Mouse (Mus musculus) cortical plate, adult 2 months (tissue): Measurements from ENCODE around the gene Saa4.

Experiments
- CTCF ChIP-seq: fragments of 200-500 bp; IDR thresholded peaks from 2 replicates; pipeline ENCODE4 v1.5.1; 2011; ENCODE audit warnings: mild to moderate bottlenecking, control low read depth, low read length; ENCODE audit not compliant: insufficient read depth; ENCODE audit errors: extremely low read depth
- POLR2A ChIP-seq: fragments of 200-500 bp; IDR thresholded peaks from 2 replicates; pipeline ENCODE4 v1.6.1; 2011; ENCODE audit warnings: mild to moderate bottlenecking, low read length, control low read depth; ENCODE audit not compliant: insufficient read depth; ENCODE audit errors: extremely low read depth

DNA sequence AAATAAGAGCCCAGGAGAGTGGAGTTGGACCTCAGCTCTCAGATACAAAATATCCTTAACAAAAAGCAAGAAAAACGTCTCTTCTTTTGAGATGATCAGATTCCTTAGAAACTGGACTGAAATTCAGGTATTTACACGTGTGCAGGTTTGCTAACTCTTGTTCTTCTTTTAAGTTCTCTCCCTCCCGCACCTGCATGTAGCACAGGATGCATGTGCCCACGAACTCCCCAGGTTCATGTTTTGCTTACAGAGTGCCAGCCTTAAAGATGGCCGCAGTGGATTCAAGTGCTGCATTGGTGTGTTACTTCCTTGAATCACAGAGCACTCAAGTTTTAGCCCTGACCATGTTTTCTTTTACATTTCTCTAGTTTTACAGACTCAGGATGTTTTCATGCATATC lies 45.6 kb downstream of the Saa4 start:
- TF ChIP-seq CTCF: no peak
- no peak for TF ChIP-seq POLR2A
